In genomic region chr2:13399480-13400072, GRCm38 (mm10) we compare ENCODE assay signal across 9 mouse cellular contexts.
DNase-seq lines count a peak whose midpoint lies in the region; ATAC-seq and TF ChIP-seq lines count a peak whose summit lies in the region.
"Had no signal": no experiment of that assay in that cellular context is flagged by ENCODE, and none has a peak within 500 bp of the region (broad histone marks: within the 10 kb centered on the region; RNA-seq: fewer than 3 reads in every experiment).

No protein-coding gene starts in this region.

- no peak for DNase-seq in gastrocnemius, adult 2 months
- no peak for DNase-seq in gastrocnemius, postnatal 10 days
- no peak for DNase-seq in lung, adult 2 months
- DNase-seq in cerebellum, adult 9-10 months, result no peak
- DNase-seq in layer of hippocampus, adult 18-20 months (ENCODE audit: low spot score in 2 of 2), result no peak
- DNase-seq: right cerebral cortex, postnatal 14 days had no signal

- H3K4me2 ChIP-seq in lung, embryonic 16.5 days (ENCODE audit: low read depth, low read length), result no peak overlapping the region
- no peak overlapping the region for H3K4me2 ChIP-seq in hindbrain, embryonic 12.5 days (replicated peaks)
- no peak overlapping the region for H3K4me2 ChIP-seq in neural tube, embryonic 13.5 days

- no peak for TF ChIP-seq CTCF in gastrocnemius, adult 2 months (IDR thresholded peaks at IDR 0.05)
- TF ChIP-seq CTCF in lung, adult 2 months (IDR thresholded peaks at IDR 0.05; ENCODE audit: insufficient read depth, low read length), result no peak

- no peaks in the 10 kb centered on the region for H3K27me3 ChIP-seq in lung, embryonic 16.5 days (ENCODE audit: control insufficient read depth, insufficient read depth, low read depth, low read length)
- H3K27me3 ChIP-seq in hindbrain, embryonic 12.5 days, result no peaks in the 10 kb centered on the region
- no peaks in the 10 kb centered on the region for H3K27me3 ChIP-seq in neural tube, embryonic 13.5 days

- H3K4me1 ChIP-seq in lung, embryonic 16.5 days (replicated peaks; ENCODE audit: control insufficient read depth, insufficient read depth, low read length), result peaks cover 27% of the 10 kb centered on the region
- H3K4me1 ChIP-seq in lung, adult 2 months (ENCODE audit: control insufficient read depth, insufficient read depth, low read length), result peaks cover 13% of the 10 kb centered on the region
- peaks cover 17% of the 10 kb centered on the region for H3K4me1 ChIP-seq in hindbrain, embryonic 12.5 days
- H3K4me1 ChIP-seq in neural tube, embryonic 13.5 days (replicated peaks), result peaks cover 30% of the 10 kb centered on the region

- no peak for TF ChIP-seq POLR2A in lung, adult 2 months (IDR thresholded peaks at IDR 0.05; ENCODE audit: borderline replicate concordance, extremely low read depth, low read depth, low read length)

- ATAC-seq in lung, embryonic 16.5 days (ENCODE audit: low read depth), result peak; percentile 52
- ATAC-seq in hindbrain, embryonic 12.5 days (ENCODE audit: low FRiP score), result peak; percentile 35
- peak; percentile 52; the same call in 1 of the 2 replicates for ATAC-seq in neural tube, embryonic 13.5 days (ENCODE audit: low read depth)

- H3K27ac ChIP-seq in gastrocnemius, adult 2 months, result peak overlapping the region; percentile 77
- H3K27ac ChIP-seq in lung, embryonic 16.5 days (ENCODE audit: low read length), result peak overlapping the region; percentile 72
- H3K27ac ChIP-seq in hindbrain, embryonic 12.5 days, result peak overlapping the region; percentile 58
- H3K27ac ChIP-seq in neural tube, embryonic 13.5 days (replicated peaks), result peak overlapping the region; percentile 64

- no peaks in the 10 kb centered on the region for H3K36me3 ChIP-seq in lung, embryonic 16.5 days (ENCODE audit: control insufficient read depth, insufficient read depth, low read length)
- H3K36me3 ChIP-seq in hindbrain, embryonic 12.5 days, result no peaks in the 10 kb centered on the region
- H3K36me3 ChIP-seq in neural tube, embryonic 13.5 days, result no peaks in the 10 kb centered on the region

- intact Hi-C loops in gastrocnemius, adult 2 months (cut with DNase I), result loop anchor here (10.0 kb wide), 1 partner anchor 175 kb away; the partner anchor contains the start of gene Vim

- no peak overlapping the region for H3K9ac ChIP-seq in lung, embryonic 16.5 days (ENCODE audit: low read length)
- H3K9ac ChIP-seq in hindbrain, embryonic 12.5 days, result no peak overlapping the region
- no peak overlapping the region for H3K9ac ChIP-seq in neural tube, embryonic 13.5 days

- WGBS in lung, embryonic 16.5 days, result 48% methylated on average over 5 of the region's 5 CpGs
- 36% methylated on average over 5 of the region's 5 CpGs for WGBS in lung, adult 2 months
- 57% methylated on average over 5 of the region's 5 CpGs for WGBS in hindbrain, embryonic 12.5 days
- WGBS in neural tube, embryonic 13.5 days, result 64% methylated on average over 5 of the region's 5 CpGs

- no peak overlapping the region for H3K4me3 ChIP-seq in gastrocnemius, adult 2 months
- H3K4me3 ChIP-seq in lung, embryonic 16.5 days (ENCODE audit: low read length), result no peak overlapping the region
- H3K4me3 ChIP-seq in lung, adult 2 months (replicated peaks; ENCODE audit: extremely low read depth, low read depth, low read length), result no peak overlapping the region
- H3K4me3 ChIP-seq in hindbrain, embryonic 12.5 days, result no peak overlapping the region
- H3K4me3 ChIP-seq in neural tube, embryonic 13.5 days, result no peak overlapping the region

- no peaks in the 10 kb centered on the region for H3K9me3 ChIP-seq in lung, embryonic 16.5 days (ENCODE audit: control insufficient read depth, low read length)
- no peaks in the 10 kb centered on the region for H3K9me3 ChIP-seq in hindbrain, embryonic 12.5 days (replicated peaks)
- no peaks in the 10 kb centered on the region for H3K9me3 ChIP-seq in neural tube, embryonic 13.5 days
